Mouse (Mus musculus): ENCODE results near the gene Stk24. TPM values are rescaled to one million over a fixed set of nuclear protein-coding genes. Genes with fewer than 3 reads are reported as not detected.

Gene Stk24
- polyA plus RNA-seq, 1 experiment from 2014 or later, result 46.3 TPM

- Histone ChIP-seq H3K4me2 (replicated peaks; ENCODE audit: low read depth, low read length) (no peak overlapping the region), H3K4me3 (ENCODE audit: low read depth, low read length) (no peak overlapping the region), H3K4me1 (ENCODE audit: control insufficient read depth, insufficient read depth, low read length) (peaks cover 24% of the 10 kb centered on the region; the same call in 1 of the 2 replicates), H3K9me3 (ENCODE audit: control insufficient read depth, low read depth, low read length) (no peaks in the 10 kb centered on the region), H3K27me3 (ENCODE audit: control insufficient read depth, insufficient read depth, low read length) (no peaks in the 10 kb centered on the region), H3K36me3 (ENCODE audit: control insufficient read depth, insufficient read depth, low read length) (no peaks in the 10 kb centered on the region; the same call in 1 of the 2 replicates), H3K9ac (replicated peaks; ENCODE audit: low read depth, low read length) (no peak overlapping the region), H3K27ac (ENCODE audit: low read length) (no peak overlapping the region)
- ATAC-seq (ENCODE audit: insufficient number of reproducible peaks, insufficient read depth, low FRiP score, low read depth), result no peak
- WGBS, result 81% methylated on average over 6 of the region's 6 CpGs
Measured at GRCm38 (mm10) chr14:121310325-121311080, 69.3 kb downstream of the Stk24 start.

GRCm38 (mm10) chr14:121309909-121310308 is 69.9 kb downstream of the Stk24 start:
- Histone ChIP-seq H3K27me3 (ENCODE audit: control insufficient read depth, insufficient read depth, low read length) (no peaks in the 10 kb centered on the region), H3K36me3 (ENCODE audit: control insufficient read depth, insufficient read depth, low read length) (no peaks in the 10 kb centered on the region; the same call in 1 of the 2 replicates), H3K4me2 (replicated peaks; ENCODE audit: low read depth, low read length) (no peak overlapping the region), H3K9ac (replicated peaks; ENCODE audit: low read depth, low read length) (no peak overlapping the region), H3K4me1 (ENCODE audit: control insufficient read depth, insufficient read depth, low read length) (peaks cover 24% of the 10 kb centered on the region; the same call in 1 of the 2 replicates), H3K4me3 (ENCODE audit: low read depth, low read length) (no peak overlapping the region), H3K27ac (ENCODE audit: low read length) (no peak overlapping the region), H3K9me3 (ENCODE audit: control insufficient read depth, low read depth, low read length) (no peaks in the 10 kb centered on the region)
- ATAC-seq (ENCODE audit: insufficient number of reproducible peaks, insufficient read depth, low FRiP score, low read depth), result peak; percentile 62; the same call in 1 of the 2 replicates
- 63% methylated on average over 3 of the region's 3 CpGs for WGBS

- no peaks in the 10 kb centered on the region for H3K9me3 ChIP-seq (ENCODE audit: control insufficient read depth, low read depth, low read length)
- peaks cover 16% of the 10 kb centered on the region; the same call in 1 of the 2 replicates for H3K36me3 ChIP-seq (ENCODE audit: control insufficient read depth, insufficient read depth, low read length)
- no peaks in the 10 kb centered on the region for H3K27me3 ChIP-seq (ENCODE audit: control insufficient read depth, insufficient read depth, low read length)
- ATAC-seq (ENCODE audit: insufficient number of reproducible peaks, insufficient read depth, low FRiP score, low read depth), result no peak
- 51% methylated on average over 8 of the region's 8 CpGs for WGBS
- H3K4me1 ChIP-seq (ENCODE audit: control insufficient read depth, insufficient read depth, low read length), result peaks cover 19% of the 10 kb centered on the region; the same call in 1 of the 2 replicates
- H3K27ac ChIP-seq (ENCODE audit: low read length), result no peak overlapping the region
- no peak overlapping the region for H3K4me2 ChIP-seq (replicated peaks; ENCODE audit: low read depth, low read length)
- H3K9ac ChIP-seq (replicated peaks; ENCODE audit: low read depth, low read length), result no peak overlapping the region
- no peak overlapping the region for H3K4me3 ChIP-seq (ENCODE audit: low read depth, low read length)
Measured at GRCm38 (mm10) chr14:121305316-121306064, 74.3 kb downstream of the Stk24 start.

- no peaks in the 10 kb centered on the region for H3K9me3 ChIP-seq (ENCODE audit: control insufficient read depth, low read depth, low read length)
- H3K4me1 ChIP-seq (ENCODE audit: control insufficient read depth, insufficient read depth, low read length), result peaks cover 10% of the 10 kb centered on the region; the same call in 1 of the 2 replicates
- H3K9ac ChIP-seq (replicated peaks; ENCODE audit: low read depth, low read length), result no peak overlapping the region
- peaks cover 24% of the 10 kb centered on the region for H3K36me3 ChIP-seq (ENCODE audit: control insufficient read depth, insufficient read depth, low read length)
- no peak for ATAC-seq (ENCODE audit: insufficient number of reproducible peaks, insufficient read depth, low FRiP score, low read depth)
- WGBS, result 57% methylated on average over 7 of the region's 7 CpGs
- H3K4me2 ChIP-seq (replicated peaks; ENCODE audit: low read depth, low read length), result no peak overlapping the region
- no peak overlapping the region for H3K4me3 ChIP-seq (ENCODE audit: low read depth, low read length)
- no peak overlapping the region for H3K27ac ChIP-seq (ENCODE audit: low read length)
- no peaks in the 10 kb centered on the region for H3K27me3 ChIP-seq (ENCODE audit: control insufficient read depth, insufficient read depth, low read length)
Measured at GRCm38 (mm10) chr14:121304523-121304922, 75.3 kb downstream of the Stk24 start.

- Histone ChIP-seq H3K27ac (ENCODE audit: low read length) (no peak overlapping the region), H3K36me3 (ENCODE audit: control insufficient read depth, insufficient read depth, low read length) (peaks cover 32% of the 10 kb centered on the region), H3K4me1 (ENCODE audit: control insufficient read depth, insufficient read depth, low read length) (0 out of 2 replicates have a peak, but pooled peaks cover 6% of the 10 kb centered on the region), H3K9ac (replicated peaks; ENCODE audit: low read depth, low read length) (no peak overlapping the region), H3K9me3 (ENCODE audit: control insufficient read depth, low read depth, low read length) (no peaks in the 10 kb centered on the region), H3K4me2 (replicated peaks; ENCODE audit: low read depth, low read length) (no peak overlapping the region), H3K27me3 (ENCODE audit: control insufficient read depth, insufficient read depth, low read length) (no peaks in the 10 kb centered on the region), H3K4me3 (ENCODE audit: low read depth, low read length) (no peak overlapping the region)
- ATAC-seq (ENCODE audit: insufficient number of reproducible peaks, insufficient read depth, low FRiP score, low read depth), result no peak
- 82% methylated on average over 9 of the region's 9 CpGs for WGBS
Measured at GRCm38 (mm10) chr14:121299093-121299492, 80.7 kb downstream of the Stk24 start.

- H3K27ac ChIP-seq (ENCODE audit: low read length), result no peak overlapping the region
- 78% methylated on average over 5 of the region's 5 CpGs for WGBS
- peak; percentile 83 for ATAC-seq (ENCODE audit: insufficient number of reproducible peaks, insufficient read depth, low FRiP score, low read depth)
Measured at GRCm38 (mm10) chr14:121298537-121298936, 81.3 kb downstream of the Stk24 start.

GRCm38 (mm10) chr14:121297103-121297502 is 82.7 kb downstream of the Stk24 start:
- no peak for ATAC-seq (ENCODE audit: insufficient number of reproducible peaks, insufficient read depth, low FRiP score, low read depth)
- peaks cover 46% of the 10 kb centered on the region for H3K36me3 ChIP-seq (ENCODE audit: control insufficient read depth, insufficient read depth, low read length)

More at GRCm38 (mm10) chr14:121298537-121298936, 81.3 kb downstream of the Stk24 start:
- H3K4me3 ChIP-seq (ENCODE audit: low read depth, low read length), result no peak overlapping the region
- no peak overlapping the region for H3K9ac ChIP-seq (replicated peaks; ENCODE audit: low read depth, low read length)
- no peaks in the 10 kb centered on the region for H3K27me3 ChIP-seq (ENCODE audit: control insufficient read depth, insufficient read depth, low read length)
- no peak overlapping the region for H3K4me2 ChIP-seq (replicated peaks; ENCODE audit: low read depth, low read length)
- H3K36me3 ChIP-seq (ENCODE audit: control insufficient read depth, insufficient read depth, low read length), result peaks cover 38% of the 10 kb centered on the region
- 0 out of 2 replicates have a peak, but pooled peaks cover under 1% of the 10 kb centered on the region for H3K4me1 ChIP-seq (ENCODE audit: control insufficient read depth, insufficient read depth, low read length)
- H3K9me3 ChIP-seq (ENCODE audit: control insufficient read depth, low read depth, low read length), result no peaks in the 10 kb centered on the region

GRCm38 (mm10) chr14:121294484-121294883 is 85.3 kb downstream of the Stk24 start:
- H3K36me3 ChIP-seq (ENCODE audit: control insufficient read depth, insufficient read depth, low read length), result peaks cover 42% of the 10 kb centered on the region

More at GRCm38 (mm10) chr14:121297103-121297502, 82.7 kb downstream of the Stk24 start:
- no peak overlapping the region for H3K4me2 ChIP-seq (replicated peaks; ENCODE audit: low read depth, low read length)
- no peaks in the 10 kb centered on the region for H3K9me3 ChIP-seq (ENCODE audit: control insufficient read depth, low read depth, low read length)
- H3K27me3 ChIP-seq (ENCODE audit: control insufficient read depth, insufficient read depth, low read length), result no peaks in the 10 kb centered on the region
- 96% methylated on average over 6 of the region's 6 CpGs for WGBS
- H3K4me1 ChIP-seq (ENCODE audit: control insufficient read depth, insufficient read depth, low read length), result no peaks in the 10 kb centered on the region
- H3K27ac ChIP-seq (ENCODE audit: low read length), result no peak overlapping the region
- H3K9ac ChIP-seq (replicated peaks; ENCODE audit: low read depth, low read length), result no peak overlapping the region
- H3K4me3 ChIP-seq (ENCODE audit: low read depth, low read length), result no peak overlapping the region

More at GRCm38 (mm10) chr14:121294484-121294883, 85.3 kb downstream of the Stk24 start:
- ATAC-seq (ENCODE audit: insufficient number of reproducible peaks, insufficient read depth, low FRiP score, low read depth), result no peak
- Histone ChIP-seq H3K4me3 (ENCODE audit: low read depth, low read length) (no peak overlapping the region), H3K9ac (replicated peaks; ENCODE audit: low read depth, low read length) (no peak overlapping the region), H3K4me2 (replicated peaks; ENCODE audit: low read depth, low read length) (no peak overlapping the region), H3K27me3 (ENCODE audit: control insufficient read depth, insufficient read depth, low read length) (no peaks in the 10 kb centered on the region), H3K9me3 (ENCODE audit: control insufficient read depth, low read depth, low read length) (no peaks in the 10 kb centered on the region), H3K4me1 (ENCODE audit: control insufficient read depth, insufficient read depth, low read length) (no peaks in the 10 kb centered on the region), H3K27ac (ENCODE audit: low read length) (no peak overlapping the region)
- WGBS, result 82% methylated on average over 12 of the region's 12 CpGs
